In the genomic region with DNA sequence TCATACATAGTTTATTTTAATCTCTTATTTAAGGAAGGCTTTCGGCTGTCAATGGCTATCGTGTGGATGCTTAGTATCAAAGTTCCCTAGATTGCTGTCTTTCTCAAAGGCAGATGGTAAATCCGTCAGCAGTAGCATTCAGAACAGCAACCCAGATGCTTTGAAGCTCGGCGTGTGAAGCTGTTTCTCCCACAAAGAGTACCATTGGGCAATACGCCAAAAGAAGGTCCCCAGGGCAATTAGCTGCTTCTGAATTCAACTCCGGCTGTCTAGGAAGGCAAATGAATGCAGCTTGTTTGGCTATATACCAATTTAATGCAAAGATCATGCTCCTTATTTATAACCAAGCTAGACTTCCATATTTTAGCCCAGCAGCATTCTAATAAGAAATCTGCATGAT, we compare ENCODE assay signal across 11 mouse cellular contexts.
DNase-seq lines count a peak whose midpoint lies in the region; ATAC-seq lines count a peak whose summit lies in the region.
"Had no signal": no experiment of that assay in that cellular context is flagged by ENCODE, and none has a peak within 500 bp of the region (broad histone marks: within the 10 kb centered on the region; RNA-seq: fewer than 3 reads in every experiment).

No protein-coding gene starts in this region.

- no peak overlapping the region for H3K9ac ChIP-seq in midbrain, embryonic 11.5 days (ENCODE audit: low read length)
- no peak overlapping the region for H3K9ac ChIP-seq in hindbrain, embryonic 12.5 days
- H3K9ac ChIP-seq: embryonic facial prominence, embryonic 13.5 days; heart, embryonic 13.5 days; liver, embryonic 13.5 days had no signal

- ATAC-seq in midbrain, embryonic 11.5 days (ENCODE audit: low FRiP score), result peak; percentile 67
- peak; percentile 81 for ATAC-seq in hindbrain, embryonic 12.5 days (ENCODE audit: low FRiP score)

- peak; percentile 5 for DNase-seq in gastrocnemius, postnatal 10 days
- no peak for DNase-seq in gastrocnemius, adult 18-20 months (ENCODE audit: low spot score)
- DNase-seq in midbrain, embryonic 11.5 days (ENCODE audit: low spot score, missing footprints), result no peak
- no peak for DNase-seq in midbrain, embryonic 10.5 days (ENCODE audit: low spot score)
- peak; percentile 78 for DNase-seq in retina, postnatal 1 day
- DNase-seq in right cerebral cortex, adult 18-20 months, result no peak
- no peak for DNase-seq in cerebellum, adult 9-11 months
- DNase-seq: liver, embryonic 13.5 days had no signal

- no peaks in the 10 kb centered on the region for H3K27me3 ChIP-seq in midbrain, embryonic 11.5 days (ENCODE audit: control insufficient read depth, insufficient read depth, low read length)
- no peaks in the 10 kb centered on the region for H3K27me3 ChIP-seq in midbrain, embryonic 10.5 days (ENCODE audit: low read depth, poor library complexity, severe bottlenecking)
- no peaks in the 10 kb centered on the region for H3K27me3 ChIP-seq in hindbrain, embryonic 12.5 days
- H3K27me3 ChIP-seq: embryonic facial prominence, embryonic 13.5 days; heart, embryonic 13.5 days; liver, embryonic 13.5 days had no signal

- no peak overlapping the region for H3K4me3 ChIP-seq in midbrain, embryonic 11.5 days (ENCODE audit: low read depth, low read length)
- no peak overlapping the region for H3K4me3 ChIP-seq in midbrain, embryonic 10.5 days
- no peak overlapping the region for H3K4me3 ChIP-seq in hindbrain, embryonic 12.5 days
- H3K4me3 ChIP-seq: embryonic facial prominence, embryonic 13.5 days; heart, embryonic 13.5 days; liver, embryonic 13.5 days had no signal

- H3K4me1 ChIP-seq in midbrain, embryonic 11.5 days (ENCODE audit: control insufficient read depth, insufficient read depth, low read length), result no peaks in the 10 kb centered on the region
- H3K4me1 ChIP-seq in midbrain, embryonic 10.5 days, result no peaks in the 10 kb centered on the region
- peaks cover 6% of the 10 kb centered on the region for H3K4me1 ChIP-seq in hindbrain, embryonic 12.5 days
- H3K4me1 ChIP-seq: embryonic facial prominence, embryonic 13.5 days; liver, embryonic 13.5 days had no signal

- no peak overlapping the region for H3K4me2 ChIP-seq in midbrain, embryonic 11.5 days
- H3K4me2 ChIP-seq in hindbrain, embryonic 12.5 days (replicated peaks), result no peak overlapping the region
- H3K4me2 ChIP-seq: embryonic facial prominence, embryonic 13.5 days; heart, embryonic 13.5 days; liver, embryonic 13.5 days had no signal

- 57% methylated on average over 7 of the region's 7 CpGs for WGBS in midbrain, embryonic 11.5 days
- 77% methylated on average over 7 of the region's 7 CpGs for WGBS in midbrain, embryonic 10.5 days
- 27% methylated on average over 7 of the region's 7 CpGs for WGBS in hindbrain, embryonic 12.5 days

- H3K36me3 ChIP-seq in midbrain, embryonic 11.5 days (ENCODE audit: control insufficient read depth, insufficient read depth, low read length), result no peaks in the 10 kb centered on the region
- H3K36me3 ChIP-seq in midbrain, embryonic 10.5 days, result no peaks in the 10 kb centered on the region
- H3K36me3 ChIP-seq in hindbrain, embryonic 12.5 days, result no peaks in the 10 kb centered on the region
- H3K36me3 ChIP-seq: embryonic facial prominence, embryonic 13.5 days; heart, embryonic 13.5 days; liver, embryonic 13.5 days had no signal

- no peaks in the 10 kb centered on the region for H3K9me3 ChIP-seq in midbrain, embryonic 11.5 days (ENCODE audit: control insufficient read depth, low read length)
- no peaks in the 10 kb centered on the region for H3K9me3 ChIP-seq in midbrain, embryonic 10.5 days (replicated peaks)
- H3K9me3 ChIP-seq in hindbrain, embryonic 12.5 days (replicated peaks), result no peaks in the 10 kb centered on the region
- H3K9me3 ChIP-seq: embryonic facial prominence, embryonic 13.5 days; heart, embryonic 13.5 days; liver, embryonic 13.5 days had no signal

- H3K27ac ChIP-seq in midbrain, embryonic 11.5 days (ENCODE audit: low read depth, low read length), result no peak overlapping the region
- H3K27ac ChIP-seq in midbrain, embryonic 10.5 days (replicated peaks), result no peak overlapping the region
- no peak overlapping the region for H3K27ac ChIP-seq in hindbrain, embryonic 12.5 days
- H3K27ac ChIP-seq: embryonic facial prominence, embryonic 13.5 days; heart, embryonic 13.5 days; liver, embryonic 13.5 days had no signal

Comparison
In these comparisons a context has a peak if more than half of its experiments do, and no peak if none do; other contexts are left out.
1. DNase-seq: peak in gastrocnemius, postnatal 10 days (single experiment) and retina, postnatal 1 day (single experiment); none in gastrocnemius, adult 18-20 months (single experiment), midbrain, embryonic 11.5 days (single experiment), midbrain, embryonic 10.5 days (single experiment), right cerebral cortex, adult 18-20 months (single experiment) and cerebellum, adult 9-11 months (single experiment).